Mouse (Mus musculus) hindbrain, embryonic 15.5 days (tissue): ENCODE results near the gene Igsf3. TPM values are rescaled to one million over a fixed set of nuclear protein-coding genes. Genes with fewer than 3 reads are reported as not detected.

Source experiments
- ATAC-seq: fragments of 200-750 bp; cut with Nextera tagmentation; 2 replicates; pipeline ENCODE4 v1.8.0; 2017; ENCODE audit warnings: low read depth, moderate number of reproducible peaks, moderate TSS enrichment; ENCODE audit not compliant: low FRiP score
- H3K27ac ChIP-seq: fragments of 300-500 bp; sonication (generic); replicated peaks from 2 replicates; pipeline ENCODE4 v1.5.1; 2015; ENCODE audit warnings: mild to moderate bottlenecking, inconsistent platforms
- H3K27me3 ChIP-seq: fragments of 300-500 bp; sonication (generic); 2 replicates; pipeline ENCODE4 v1.6.1; 2015; ENCODE audit warnings: control low read depth, inconsistent platforms
- H3K36me3 ChIP-seq: fragments of 300-500 bp; sonication (generic); 2 replicates; pipeline ENCODE4 v1.6.1; 2015; ENCODE audit warnings: control low read depth, inconsistent platforms
- H3K4me1 ChIP-seq: fragments of 300-500 bp; sonication (generic); replicated peaks from 2 replicates; pipeline ENCODE4 v1.6.1; 2015; ENCODE audit warnings: control low read depth, inconsistent platforms
- H3K4me2 ChIP-seq: fragments of 300-500 bp; sonication (generic); 2 replicates; pipeline ENCODE4 v1.6.1; 2015; ENCODE audit warnings: moderate library complexity, mild to moderate bottlenecking, inconsistent platforms
- H3K4me3 ChIP-seq: fragments of 300-500 bp; sonication (generic); 2 replicates; pipeline ENCODE4 v1.5.1; 2015; ENCODE audit warnings: mild to moderate bottlenecking, inconsistent platforms
- H3K9ac ChIP-seq: fragments of 300-500 bp; sonication (generic); 2 replicates; pipeline ENCODE4 v1.6.1; 2015; ENCODE audit warnings: inconsistent platforms
- H3K9me3 ChIP-seq: fragments of 300-500 bp; sonication (generic); 2 replicates; pipeline ENCODE4 v1.6.1; 2016; ENCODE audit warnings: control low read depth, inconsistent platforms
- WGBS: fragments of 180-500 bp; shearing (Covaris S2); methylation state at CpG from one replicate; pipeline ENCODE4 v1.1.7; 2015; 5-methylcytosine and 5-hydroxymethylcytosine counted together
- polyA plus RNA-seq: library from polyadenylated mRNA; unstranded; fragments of >200 nt; fragmentation: Nextera tagmentation; extraction: Ambion mirVana; gene quantifications from 2 replicates; pipeline ENCODE4 v1.2.1, GENCODE M21; 2015

Igsf3 gene
- polyA plus RNA-seq, 1 experiment from 2014 or later = 90.6 TPM

DNA sequence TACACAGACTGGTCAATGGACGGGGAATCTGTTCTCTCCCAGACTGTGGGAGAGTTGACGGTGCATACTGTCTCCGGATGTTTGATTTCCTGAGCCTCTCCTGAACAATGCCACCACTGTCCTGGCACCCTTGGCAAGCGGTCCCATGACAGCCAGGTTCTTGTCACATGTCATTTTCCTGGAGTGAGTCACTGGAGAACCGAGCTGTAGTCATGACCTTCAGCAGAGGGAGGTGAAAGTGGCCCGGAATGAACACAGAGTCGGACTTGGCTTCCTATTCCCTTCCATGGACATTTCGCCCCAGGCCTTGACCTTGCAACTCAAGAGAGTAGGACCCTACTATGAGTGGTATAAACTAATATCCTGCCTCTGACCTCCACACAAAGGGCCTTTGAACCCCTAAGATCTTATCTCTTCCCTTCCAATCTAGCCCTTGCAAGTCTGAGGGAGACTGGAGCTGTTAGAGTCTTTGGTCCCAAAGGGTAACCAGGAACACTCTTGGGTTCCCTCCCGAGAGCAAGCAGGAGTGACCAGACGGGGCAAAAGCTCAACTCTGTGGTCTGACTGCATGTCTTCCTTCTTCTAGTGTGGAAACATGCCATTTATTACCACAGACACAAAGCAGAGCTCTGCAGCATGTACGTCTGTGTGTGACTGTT is 123.6 kb downstream of the Igsf3 start:
- Histone ChIP-seq H3K36me3 (no peaks in the 10 kb centered on the region), H3K27ac (no peak overlapping the region), H3K9me3 (no peaks in the 10 kb centered on the region), H3K9ac (no peak overlapping the region), H3K27me3 (no peaks in the 10 kb centered on the region), H3K4me2 (no peak overlapping the region), H3K4me1 (no peaks in the 10 kb centered on the region; the same call in 1 of the 2 replicates), H3K4me3 (no peak overlapping the region)
- 84% methylated on average over 11 of the region's 11 CpGs for WGBS
- no peak for ATAC-seq

DNA sequence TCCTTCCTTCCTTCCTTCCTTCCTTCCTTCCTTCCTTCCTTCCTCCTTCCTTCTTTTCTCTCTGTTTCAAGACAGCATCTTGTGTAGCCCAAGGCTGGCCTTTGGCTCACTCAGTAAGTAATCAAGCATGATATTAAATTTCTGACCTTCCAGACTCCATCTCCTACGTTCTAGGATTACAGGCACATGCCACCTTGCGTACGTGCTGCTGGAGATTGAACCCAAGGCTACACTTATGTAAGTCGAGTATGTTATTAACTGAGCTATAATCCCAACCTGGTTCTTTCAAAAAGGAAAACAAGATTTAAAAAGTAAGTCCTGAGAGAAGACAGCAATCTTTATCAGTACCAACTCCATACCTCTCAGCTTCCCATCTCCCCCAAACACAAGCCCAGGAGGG is 124.7 kb downstream of the Igsf3 start:
- WGBS = 71% methylated on average over 4 of the region's 4 CpGs
- H3K27ac ChIP-seq = no peak overlapping the region
- no peaks in the 10 kb centered on the region for H3K9me3 ChIP-seq
- H3K9ac ChIP-seq = no peak overlapping the region
- H3K27me3 ChIP-seq = no peaks in the 10 kb centered on the region
- no peaks in the 10 kb centered on the region for H3K36me3 ChIP-seq
- H3K4me2 ChIP-seq = no peak overlapping the region
- no peak for ATAC-seq
- no peak overlapping the region for H3K4me3 ChIP-seq
- H3K4me1 ChIP-seq = peaks cover 9% of the 10 kb centered on the region

DNA sequence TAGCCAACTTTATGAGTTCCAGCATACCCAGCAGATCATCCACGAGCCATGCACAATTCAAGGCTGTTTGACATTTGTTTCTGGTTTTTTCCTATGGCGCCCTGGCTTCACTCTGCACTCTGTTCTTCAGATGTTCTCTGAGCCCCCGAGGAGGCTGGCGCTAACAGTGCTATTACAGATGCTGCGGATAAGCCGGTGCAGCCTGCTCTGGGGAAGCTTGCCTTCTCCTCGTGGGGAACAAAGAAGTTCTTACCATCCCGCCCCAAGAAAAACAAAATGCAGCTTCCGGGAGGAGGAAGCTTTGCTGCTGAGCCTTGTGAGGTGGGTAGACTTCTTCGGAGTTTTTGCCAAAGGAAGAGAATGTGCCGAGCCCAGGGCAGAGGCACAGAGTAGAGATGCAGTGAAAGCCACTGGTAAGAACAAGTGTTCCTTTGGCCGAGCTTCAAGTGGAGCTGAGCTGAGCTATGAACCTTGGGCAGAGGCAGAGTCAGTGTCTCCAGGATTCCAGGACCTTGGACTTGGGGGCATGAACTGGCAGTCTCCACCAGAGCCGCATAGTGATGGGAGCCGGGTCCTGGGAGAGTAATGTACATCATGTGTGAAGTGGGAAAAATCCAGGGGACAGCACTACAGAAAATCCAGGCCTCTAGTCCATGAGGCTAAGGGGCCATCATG is 125.3 kb downstream of the Igsf3 start:
- Histone ChIP-seq H3K4me3 (no peak overlapping the region), H3K36me3 (no peaks in the 10 kb centered on the region), H3K4me1 (peaks cover 10% of the 10 kb centered on the region), H3K9ac (no peak overlapping the region), H3K27me3 (no peaks in the 10 kb centered on the region), H3K4me2 (no peak overlapping the region), H3K27ac (no peak overlapping the region), H3K9me3 (no peaks in the 10 kb centered on the region)
- no peak for ATAC-seq
- WGBS = 54% methylated on average over 14 of the region's 14 CpGs

- no peak overlapping the region for H3K4me2 ChIP-seq
- H3K4me1 ChIP-seq = peaks cover 10% of the 10 kb centered on the region
- 17% methylated on average over 5 of the region's 5 CpGs for WGBS
- no peaks in the 10 kb centered on the region for H3K36me3 ChIP-seq
- H3K9me3 ChIP-seq = no peaks in the 10 kb centered on the region
- H3K4me3 ChIP-seq = no peak overlapping the region
- no peak overlapping the region for H3K9ac ChIP-seq
- no peaks in the 10 kb centered on the region for H3K27me3 ChIP-seq
- peak; percentile 85 for ATAC-seq
- H3K27ac ChIP-seq = no peak overlapping the region
Measured at GRCm38 (mm10) chr3:101506179-101506578, 129.3 kb downstream of the Igsf3 start.

DNA sequence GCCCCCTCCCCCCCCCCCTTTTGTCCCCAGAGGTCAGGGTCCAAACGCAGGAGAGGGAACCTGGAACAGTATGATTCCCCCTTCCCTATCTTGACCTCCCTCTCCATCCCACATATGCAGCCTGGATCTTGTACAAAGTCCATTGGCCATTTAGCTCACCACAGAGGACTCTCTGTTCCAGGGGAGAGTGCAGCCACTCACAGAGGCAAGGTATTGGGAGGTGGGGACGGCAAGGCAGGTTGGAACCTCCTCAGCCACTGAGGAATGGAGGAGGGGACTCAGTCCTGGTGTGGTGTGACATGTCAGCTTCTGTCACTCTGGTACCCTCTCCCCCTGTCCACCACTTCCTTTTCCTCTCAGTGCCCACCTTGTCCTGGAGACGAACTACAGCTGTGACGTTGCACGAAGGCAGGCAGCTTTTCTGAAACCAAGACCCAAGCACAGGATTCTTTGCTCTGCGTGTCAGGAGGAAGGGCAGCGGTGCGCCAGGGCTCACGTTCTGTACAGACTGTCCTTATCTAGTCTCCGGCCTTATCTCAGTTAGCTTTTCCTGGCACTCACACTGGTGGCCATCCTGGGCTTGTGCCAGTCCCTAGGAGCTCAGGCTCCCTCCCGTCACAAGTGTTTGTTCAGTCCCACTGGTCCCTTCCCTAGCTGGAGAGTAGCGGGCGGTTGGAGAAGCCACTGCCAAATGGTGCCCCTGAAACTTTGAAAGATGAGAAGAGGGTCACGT is 130.3 kb downstream of the Igsf3 start:
- no peak overlapping the region for H3K4me2 ChIP-seq
- H3K27ac ChIP-seq = no peak overlapping the region
- 67% methylated on average over 14 of the region's 14 CpGs for WGBS
- no peak for ATAC-seq
- no peaks in the 10 kb centered on the region for H3K27me3 ChIP-seq
- H3K36me3 ChIP-seq = no peaks in the 10 kb centered on the region
- H3K4me3 ChIP-seq = no peak overlapping the region
- no peaks in the 10 kb centered on the region for H3K9me3 ChIP-seq
- peaks cover 10% of the 10 kb centered on the region for H3K4me1 ChIP-seq
- H3K9ac ChIP-seq = no peak overlapping the region

- Histone ChIP-seq H3K9me3 (no peaks in the 10 kb centered on the region), H3K4me2 (no peak overlapping the region), H3K4me1 (peaks cover 10% of the 10 kb centered on the region), H3K27me3 (no peaks in the 10 kb centered on the region), H3K27ac (no peak overlapping the region), H3K4me3 (no peak overlapping the region), H3K9ac (no peak overlapping the region), H3K36me3 (no peaks in the 10 kb centered on the region)
- ATAC-seq = no peak
- 81% methylated on average over 3 of the region's 3 CpGs for WGBS
Measured at GRCm38 (mm10) chr3:101507766-101508165, 130.9 kb downstream of the Igsf3 start.

DNA sequence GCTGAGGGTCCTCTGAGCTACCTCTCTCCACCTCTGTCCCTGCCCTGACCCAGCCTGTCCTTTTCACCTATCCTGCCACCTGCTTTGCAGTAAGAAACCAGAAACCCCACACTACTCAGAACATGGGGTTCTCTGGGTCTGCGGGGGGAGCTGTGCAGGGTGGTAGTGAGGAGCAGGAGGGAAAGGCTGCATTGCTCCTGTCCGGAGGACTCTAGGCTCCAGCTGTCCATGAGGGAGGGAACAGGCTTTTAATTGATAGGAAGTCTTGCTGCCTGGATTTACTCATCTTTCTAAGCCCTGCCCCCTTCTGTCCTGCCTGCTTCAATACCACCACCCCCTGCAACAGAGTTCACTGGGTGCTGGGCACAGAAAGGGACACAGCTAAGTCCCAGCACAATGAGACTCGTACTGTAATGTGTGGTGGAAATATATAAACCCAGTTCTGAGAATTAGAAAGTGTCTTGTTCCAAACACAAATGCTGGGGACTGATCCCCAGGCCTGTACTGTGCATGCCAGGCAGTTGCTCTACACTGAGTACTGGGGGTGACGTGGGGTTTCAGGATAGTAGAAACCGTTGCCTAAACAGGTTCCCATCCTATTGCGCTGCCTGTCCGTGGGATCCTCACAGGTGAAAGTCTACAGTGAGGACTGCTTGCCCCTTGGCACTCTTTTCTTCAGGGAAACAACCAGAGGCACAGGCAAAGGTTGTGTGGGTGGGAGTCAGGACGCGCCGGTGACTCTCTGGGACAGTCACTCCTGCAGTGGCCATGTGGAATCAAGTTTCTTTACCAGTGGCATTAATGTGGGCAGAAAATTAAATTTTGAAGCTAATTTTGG is 133.0 kb downstream of the Igsf3 start:
- H3K4me1 ChIP-seq = peaks cover 25% of the 10 kb centered on the region
- H3K36me3 ChIP-seq = no peaks in the 10 kb centered on the region
- H3K27ac ChIP-seq = no peak overlapping the region
- 90% methylated on average over 10 of the region's 10 CpGs for WGBS
- no peak overlapping the region for H3K4me2 ChIP-seq
- no peaks in the 10 kb centered on the region for H3K27me3 ChIP-seq
- ATAC-seq = no peak
- H3K9ac ChIP-seq = no peak overlapping the region
- H3K4me3 ChIP-seq = no peak overlapping the region
- H3K9me3 ChIP-seq = no peaks in the 10 kb centered on the region

DNA sequence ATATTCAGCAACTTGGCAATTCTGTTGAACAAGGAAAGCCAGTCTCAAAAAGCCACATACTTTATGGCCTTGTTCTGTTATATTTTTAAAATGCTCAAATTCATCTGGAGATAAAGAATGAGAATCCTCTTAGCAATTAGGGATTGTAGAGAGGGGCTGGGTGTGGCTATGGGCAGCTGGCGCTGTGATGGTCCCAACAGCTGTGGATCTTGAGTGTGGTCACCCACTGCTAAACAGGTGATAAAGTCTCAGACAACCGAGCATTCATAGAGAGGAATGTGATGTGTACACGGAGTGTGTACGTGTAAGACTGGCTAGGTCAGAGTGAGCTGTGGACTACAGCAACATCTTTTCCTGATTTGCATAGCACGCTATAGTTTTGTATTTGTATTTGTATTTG is 133.7 kb downstream of the Igsf3 start:
- Histone ChIP-seq H3K4me2 (no peak overlapping the region), H3K4me3 (no peak overlapping the region), H3K27ac (no peak overlapping the region), H3K4me1 (peaks cover 25% of the 10 kb centered on the region), H3K9me3 (no peaks in the 10 kb centered on the region), H3K9ac (no peak overlapping the region), H3K27me3 (no peaks in the 10 kb centered on the region), H3K36me3 (no peaks in the 10 kb centered on the region)
- WGBS = 92% methylated on average over 5 of the region's 5 CpGs
- ATAC-seq = no peak

Other genes with a start within 250 kb of the Igsf3 start
- not detected in 2 replicates for gene Cd2, start 89.1 kb upstream of the Igsf3 start, polyA plus RNA-seq
- 69.3 and 72.6 TPM in 2 replicates for gene Atp1a1, start 227.6 kb downstream of the Igsf3 start, polyA plus RNA-seq